Mouse (Mus musculus) CH12.LX (cell line): ENCODE measurements at regions not wholly inside any gene's neighbourhood (a gene's known extent, or its start where the extent isn't known, plus 50 kb on each side); places are given as distances from the start of the nearest gene placed in this dataset.

Experiments used
- DNase-seq: peaks from one replicate; pipeline ENCODE4 v3.0.0-alpha.2; 2013; ENCODE audit errors: extremely low read depth
- H3K27ac ChIP-seq: 2 replicates; pipeline ENCODE4 v1.5.1; 2012; ENCODE audit warnings: low read depth, mild to moderate bottlenecking, control low read depth, moderate library complexity; ENCODE audit not compliant: insufficient read depth
- H3K27me3 ChIP-seq: replicated peaks from 2 replicates; pipeline ENCODE3; 2012; ENCODE audit warnings: inconsistent platforms
- H3K36me3 ChIP-seq, 2 experiments: replicated peaks in 1 of 2; 2 replicates each; pipeline versions ENCODE3 to v1.6.1; 2012; ENCODE audit warnings: inconsistent platforms in 1 of 2, low read length in 1 of 2, mild to moderate bottlenecking in 1 of 2, mixed read lengths in 1 of 2, moderate library complexity in 1 of 2; ENCODE audit not compliant: control insufficient read depth in 1 of 2, insufficient read depth in 1 of 2
- H3K4me1 ChIP-seq, 2 experiments: 2 replicates each; pipeline ENCODE4 v1.6.1; 2012; ENCODE audit warnings: inconsistent platforms in 1 of 2, moderate library complexity in 1 of 2; ENCODE audit not compliant: insufficient read depth in 2 of 2, control insufficient read depth in 1 of 2
- H3K4me2 ChIP-seq: 2 replicates; pipeline ENCODE4 v1.6.1; 2012; ENCODE audit warnings: low read depth, mild to moderate bottlenecking, control low read depth; ENCODE audit not compliant: poor library complexity, insufficient read depth, severe bottlenecking
- H3K4me3 ChIP-seq, 3 experiments: fragments of 150-350 bp in 1 of 3; sonication (generic) in 1 of 3; replicated peaks in 1 of 3; 2 replicates each; pipeline versions ENCODE3 to v1.5.1; 2011 to 2012; ENCODE audit warnings: low read depth in 2 of 3, low read length in 2 of 3, mild to moderate bottlenecking in 2 of 3, moderate library complexity in 2 of 3, control low read depth in 1 of 3, improper control_type of control experiment in 1 of 3, inconsistent platforms in 1 of 3, mixed read lengths in 1 of 3; ENCODE audit not compliant: poor library complexity in 1 of 3
- H3K79me2 ChIP-seq: replicated peaks from 2 replicates; pipeline ENCODE4 v1.6.1; 2012; ENCODE audit warnings: mild to moderate bottlenecking, moderate library complexity; ENCODE audit not compliant: control insufficient read depth, poor library complexity, insufficient read depth, severe bottlenecking; ENCODE audit errors: extremely low read depth
- H3K9ac ChIP-seq: 2 replicates; pipeline ENCODE4 v1.6.1; 2012; ENCODE audit warnings: low read depth, mild to moderate bottlenecking, control low read depth, moderate library complexity; ENCODE audit not compliant: insufficient read depth
- H3K9me3 ChIP-seq: replicated peaks from 2 replicates; pipeline ENCODE3; 2012; ENCODE audit warnings: low read length, inconsistent platforms, mixed read lengths
- E2F4 ChIP-seq: IDR thresholded peaks from 2 replicates; pipeline ENCODE4 v1.6.1; 2011; ENCODE audit warnings: low read depth, low read length, improper control_type of control experiment; ENCODE audit not compliant: insufficient replicate concordance
- IRF4 ChIP-seq: IDR thresholded peaks from 2 replicates; pipeline ENCODE4 v1.6.1; 2014; ENCODE audit warnings: low read depth, mild to moderate bottlenecking, inconsistent platforms, low read length, improper control_type of control experiment
- JUN ChIP-seq: IDR thresholded peaks from 2 replicates; pipeline ENCODE4 v1.6.1; 2011; ENCODE audit warnings: low read depth, mild to moderate bottlenecking, low read length, improper control_type of control experiment, moderate library complexity; ENCODE audit not compliant: insufficient read depth
- JUND ChIP-seq: conservative IDR thresholded peaks from 2 replicates; pipeline ENCODE4 v1.6.1; 2011; ENCODE audit warnings: low read depth, low read length, improper control_type of control experiment
- KAT2A ChIP-seq: IDR thresholded peaks from 2 replicates; pipeline ENCODE4 v1.6.1; 2012; ENCODE audit warnings: low read length, improper control_type of control experiment, inconsistent platforms; ENCODE audit not compliant: insufficient replicate concordance
- POLR2AphosphoS2 ChIP-seq: IDR thresholded peaks from 2 replicates; pipeline ENCODE4 v1.6.1; 2011; ENCODE audit warnings: low read depth, low read length, improper control_type of control experiment
- RAD21 ChIP-seq: IDR thresholded peaks from 2 replicates; pipeline ENCODE4 v1.6.1; 2011; ENCODE audit warnings: low read depth, mild to moderate bottlenecking, low read length, improper control_type of control experiment, moderate library complexity
- SIN3A ChIP-seq: IDR thresholded peaks from 2 replicates; pipeline ENCODE4 v1.6.1; 2012; ENCODE audit warnings: low read length, improper control_type of control experiment, inconsistent platforms
- SMC3 ChIP-seq: IDR thresholded peaks from 2 replicates; pipeline ENCODE4 v1.6.1; 2011; ENCODE audit warnings: low read depth, low read length, improper control_type of control experiment
- TBP ChIP-seq: conservative IDR thresholded peaks from 2 replicates; pipeline ENCODE4 v1.6.1; 2011; ENCODE audit warnings: low read depth, low read length, improper control_type of control experiment
- USF1 ChIP-seq: IDR thresholded peaks from 2 replicates; pipeline ENCODE4 v1.6.1; 2014; ENCODE audit warnings: low read depth, mild to moderate bottlenecking, inconsistent platforms, low read length, improper control_type of control experiment
- ZNF384 ChIP-seq: IDR thresholded peaks from 2 replicates; pipeline ENCODE4 v1.6.1; 2012; ENCODE audit warnings: low read depth, low read length, improper control_type of control experiment, inconsistent platforms
- dilution Hi-C: fragments of 300-500 bp; cut with MboI; formaldehyde crosslinking; loops from 2 replicates; pipeline ENCODE4 v1.14.3; 2020; ENCODE audit warnings: low sequenced_read_pairs; ENCODE audit not compliant: extremely low pct_unique_long_range_greater_than_20kb, extremely low pct_ligation_motif_present
- in situ Hi-C: fragments of 300-500 bp; cut with MboI; formaldehyde crosslinking; loops from 3 replicates; pipeline ENCODE4 v1.14.3; 2019; ENCODE audit warnings: low sequenced_read_pairs, low pct_ligation_motif_present, low pct_unique_long_range_greater_than_20kb, mixed read lengths

GRCm38 (mm10) chr14:87224870-87225269 is 83.8 kb upstream of the Diaph3 start:
- no peak for DNase-seq
- no peaks in the 10 kb centered on the region for H3K4me1 ChIP-seq
- TF ChIP-seq RAD21 (no peak), E2F4 (no peak), SMC3 (no peak)
- no peaks in the 10 kb centered on the region for H3K79me2 ChIP-seq
- no peaks in the 10 kb centered on the region for H3K27me3 ChIP-seq
- no peak overlapping the region for H3K4me3 ChIP-seq
- H3K36me3 ChIP-seq: no peaks in the 10 kb centered on the region
- peaks cover 4% of the 10 kb centered on the region for H3K9me3 ChIP-seq
- no peak overlapping the region for H3K9ac ChIP-seq
- in situ Hi-C loops: no loop called here
- no peak overlapping the region for H3K27ac ChIP-seq
- H3K4me2 ChIP-seq: no peak overlapping the region
- dilution Hi-C loops: no loop called here

- TF ChIP-seq SIN3A (no peak), POLR2AphosphoS2 (no peak), JUN (no peak), JUND (no peak), IRF4 (no peak)
- no peak overlapping the region for H3K4me2 ChIP-seq
- H3K79me2 ChIP-seq: no peaks in the 10 kb centered on the region
- no peak for DNase-seq
- H3K9ac ChIP-seq: no peak overlapping the region
- H3K9me3 ChIP-seq: no peaks in the 10 kb centered on the region
- no peaks in the 10 kb centered on the region for H3K4me1 ChIP-seq
- dilution Hi-C loops: no loop called here
- H3K27ac ChIP-seq: no peak overlapping the region
- H3K27me3 ChIP-seq: no peaks in the 10 kb centered on the region
- no peaks in the 10 kb centered on the region for H3K36me3 ChIP-seq
- in situ Hi-C loops: no loop called here
- H3K4me3 ChIP-seq: no peak overlapping the region
These were observed 108.2 kb upstream of the Diaph3 start for GRCm38 (mm10) chr14:87249258-87249657.

GRCm38 (mm10) chr14:87255484-87256208 is 114.6 kb upstream of the Diaph3 start:
- Histone ChIP-seq H3K4me3 (no peak overlapping the region), H3K4me1 (no peaks in the 10 kb centered on the region), H3K27ac (no peak overlapping the region), H3K9ac (no peak overlapping the region), H3K4me2 (no peak overlapping the region), H3K9me3 (no peaks in the 10 kb centered on the region), H3K27me3 (no peaks in the 10 kb centered on the region), H3K36me3 (no peaks in the 10 kb centered on the region), H3K79me2 (no peaks in the 10 kb centered on the region)
- no peak for DNase-seq
- dilution Hi-C loops (no loop called here), in situ Hi-C loops (no loop called here)
- TF ChIP-seq TBP: no peak
- no peak for TF ChIP-seq KAT2A
- no peak for TF ChIP-seq USF1
- TF ChIP-seq ZNF384: no peak
- no peak for TF ChIP-seq JUND
